Mouse (Mus musculus): ENCODE data around the gene Slc46a2. TPM values are rescaled to one million over a fixed set of nuclear protein-coding genes. Genes with fewer than 3 reads are reported as not detected.

Gene Slc46a2
- polyA plus RNA-seq, 2 experiments from 2014 or later, result 0.22 to 0.34 TPM

Other genes starting within 250 kb of the Slc46a2 start
- gene Inip, start 113.5 kb downstream of the Slc46a2 start, polyA plus RNA-seq (2017; shearing (Covaris generic)), result 10 to 100 TPM; 37.2 to 44.7 TPM
- 1 to 10 TPM; 1.6 to 1.9 TPM for gene Snx30, start 109.2 kb downstream of the Slc46a2 start, polyA plus RNA-seq (2017; shearing (Covaris generic))
- gene Mup4, start 45.7 kb upstream of the Slc46a2 start, polyA plus RNA-seq (2017; shearing (Covaris generic)), result not detected
- not detected for gene Mup6, start 49.2 kb upstream of the Slc46a2 start, polyA plus RNA-seq (2017; shearing (Covaris generic))
- gene Mup7, start 155.4 kb upstream of the Slc46a2 start, polyA plus RNA-seq (2017; shearing (Covaris generic)), result not detected
- gene Mup2, start 239.2 kb upstream of the Slc46a2 start, polyA plus RNA-seq (2017; shearing (Covaris generic)), result not detected

All from activated CD4-positive, CD25-positive, alpha-beta regulatory T cell, adult 4 months (primary cell).